Mouse (Mus musculus): ENCODE data around the gene Pik3r6. TPM values are rescaled to one million over a fixed set of nuclear protein-coding genes. Genes with fewer than 3 reads are reported as not detected.

Gene Pik3r6
- total and polyA plus RNA-seq, 3 experiments, result 0.42 to 1.5 TPM; not detected in 1

DNA sequence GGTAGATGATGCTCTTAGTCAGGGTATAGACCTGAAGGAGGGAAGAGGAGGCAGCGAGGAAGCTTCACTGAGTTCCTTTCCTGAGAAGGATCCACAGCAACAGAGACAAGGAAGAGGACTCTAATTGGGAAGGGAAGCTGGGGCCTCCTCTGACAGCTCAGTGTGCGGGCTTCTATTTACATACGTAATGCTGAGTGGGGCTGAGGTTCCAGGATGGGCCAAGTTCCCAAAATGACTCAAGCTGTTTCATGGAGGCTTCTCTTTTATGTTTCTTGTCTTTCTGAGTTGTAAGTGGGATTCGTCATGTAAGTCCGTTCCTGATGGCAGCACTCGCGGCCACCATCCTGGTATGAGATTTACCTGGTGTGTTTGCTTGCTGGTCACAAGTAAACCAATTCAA, 27.1 kb upstream of the Pik3r6 start:
- Histone ChIP-seq H3K36me3 (ENCODE audit: control insufficient read depth in 1 of 2, insufficient read depth in 2 of 2, low read length in 2 of 2) (no peaks in the 10 kb centered on the region), H3K9me3 (replicated peaks; ENCODE audit: insufficient read depth, low read length) (no peaks in the 10 kb centered on the region), H3K9ac (ENCODE audit: control insufficient read depth, low read depth, low read length, poor library complexity, severe bottlenecking) (no peak overlapping the region), H3K4me1 (ENCODE audit: control insufficient read depth in 1 of 2, insufficient read depth in 2 of 2, low read length in 2 of 2) (no peaks in the 10 kb centered on the region), H3K27ac (ENCODE audit: control insufficient read depth, low read depth, low read length) (no peak overlapping the region), H3K4me3 (ENCODE audit: control insufficient read depth in 1 of 2, insufficient read depth in 1 of 2, low read depth in 2 of 2, low read length in 2 of 2) (no peak overlapping the region), H3K27me3 (ENCODE audit: control insufficient read depth in 1 of 2, insufficient read depth in 2 of 2, low read length in 2 of 2) (no peaks in the 10 kb centered on the region), H3K79me2 (ENCODE audit: control insufficient read depth, insufficient read depth, low read length, poor library complexity) (no peaks in the 10 kb centered on the region)
- TF ChIP-seq GATA1 (IDR thresholded peaks at IDR 0.05; ENCODE audit: low read depth, low read length), result no peak
- no peak for DNase-seq (ENCODE audit: low read depth, low spot score)

DNA sequence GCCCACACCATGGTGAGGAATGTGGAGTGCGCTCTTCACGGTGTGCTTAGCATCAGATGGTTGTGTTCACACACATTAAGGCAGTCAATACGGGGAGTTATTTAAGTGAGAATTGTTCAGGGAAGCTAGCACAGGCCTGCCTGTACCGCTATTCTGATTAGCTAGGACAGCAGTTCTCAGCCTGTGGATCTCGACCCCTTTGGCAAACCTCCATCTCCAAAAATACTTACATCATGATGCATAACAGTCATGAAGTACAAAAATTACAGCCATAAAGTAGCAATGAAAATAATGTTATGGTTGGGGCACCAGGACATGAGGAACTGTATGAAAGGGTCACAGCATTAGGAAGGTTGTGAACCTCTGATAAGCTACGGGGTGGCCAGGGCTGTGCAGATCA, 25.2 kb upstream of the Pik3r6 start:
- no peaks in the 10 kb centered on the region for H3K27me3 ChIP-seq (ENCODE audit: control insufficient read depth in 1 of 2, insufficient read depth in 2 of 2, low read length in 2 of 2)
- DNase-seq (ENCODE audit: low read depth, low spot score), result no peak
- no peaks in the 10 kb centered on the region for H3K9me3 ChIP-seq (replicated peaks; ENCODE audit: insufficient read depth, low read length)
- no peak overlapping the region for H3K4me3 ChIP-seq (ENCODE audit: control insufficient read depth in 1 of 2, insufficient read depth in 1 of 2, low read depth in 2 of 2, low read length in 2 of 2)
- H3K4me1 ChIP-seq (ENCODE audit: control insufficient read depth in 1 of 2, insufficient read depth in 2 of 2, low read length in 2 of 2), result 0 out of 4 replicates have a peak, but pooled peaks cover 0 to 2% of the 10 kb centered on the region in 2 experiments
- TF ChIP-seq KAT2A (conservative IDR thresholded peaks at IDR 0.05; ENCODE audit: low read depth, low read length), result no peak
- no peak for TF ChIP-seq JUND (IDR thresholded peaks at IDR 0.05; ENCODE audit: low read depth, low read length)
- TF ChIP-seq TBP (IDR thresholded peaks at IDR 0.05; ENCODE audit: low read depth, low read length), result no peak
- no peak for TF ChIP-seq MXI1 (IDR thresholded peaks at IDR 0.05; ENCODE audit: low read depth, low read length)
- no peak for TF ChIP-seq ZNF384 (IDR thresholded peaks at IDR 0.05; ENCODE audit: low read depth, low read length)
- no peak for TF ChIP-seq CHD2 (IDR thresholded peaks at IDR 0.05; ENCODE audit: low read length)
- TF ChIP-seq POLR2A (IDR thresholded peaks at IDR 0.05; ENCODE audit: control insufficient read depth in 1 of 2, insufficient read depth in 1 of 2, low read depth in 1 of 2, low read length in 2 of 2, poor library complexity in 1 of 2), result no peak
- no peak for TF ChIP-seq GATA1 (IDR thresholded peaks at IDR 0.05; ENCODE audit: low read depth, low read length)
- TF ChIP-seq GABPA (IDR thresholded peaks at IDR 0.05; ENCODE audit: low read depth, low read length), result no peak
- H3K9ac ChIP-seq (ENCODE audit: control insufficient read depth, low read depth, low read length, poor library complexity, severe bottlenecking), result no peak overlapping the region
- H3K79me2 ChIP-seq (ENCODE audit: control insufficient read depth, insufficient read depth, low read length, poor library complexity), result no peaks in the 10 kb centered on the region
- no peak overlapping the region for H3K27ac ChIP-seq (ENCODE audit: control insufficient read depth, low read depth, low read length)
- H3K36me3 ChIP-seq (ENCODE audit: control insufficient read depth in 1 of 2, insufficient read depth in 2 of 2, low read length in 2 of 2), result no peaks in the 10 kb centered on the region

DNA sequence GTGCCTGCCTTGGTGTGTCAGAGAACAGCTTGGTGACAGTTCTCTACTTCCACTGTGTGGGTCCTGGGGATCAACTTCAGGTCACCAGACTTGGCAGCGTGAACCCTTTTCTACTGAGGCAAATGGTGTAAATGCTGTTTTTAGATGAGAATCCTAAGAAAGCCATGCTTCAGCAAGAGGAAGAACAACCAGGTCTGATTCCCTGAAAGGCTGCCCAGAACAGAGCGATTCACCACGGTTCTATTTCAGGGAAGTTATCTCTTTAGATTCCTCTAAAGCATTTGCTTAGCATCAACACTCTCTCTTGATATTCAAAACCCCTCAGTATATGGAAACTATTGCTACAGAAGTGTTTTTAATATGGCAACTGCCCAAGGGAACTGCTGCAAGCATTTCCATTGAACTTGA, 24.2 kb upstream of the Pik3r6 start:
- Histone ChIP-seq H3K27me3 (ENCODE audit: control insufficient read depth in 1 of 2, insufficient read depth in 2 of 2, low read length in 2 of 2) (no peaks in the 10 kb centered on the region), H3K4me3 (ENCODE audit: control insufficient read depth in 1 of 2, insufficient read depth in 1 of 2, low read depth in 2 of 2, low read length in 2 of 2) (no peak overlapping the region), H3K36me3 (ENCODE audit: control insufficient read depth in 1 of 2, insufficient read depth in 2 of 2, low read length in 2 of 2) (no peaks in the 10 kb centered on the region), H3K27ac (ENCODE audit: control insufficient read depth, low read depth, low read length) (no peak overlapping the region), H3K4me1 (ENCODE audit: control insufficient read depth in 1 of 2, insufficient read depth in 2 of 2, low read length in 2 of 2) (peaks cover 3 to 6% of the 10 kb centered on the region in 2 experiments; a peak in 3 of 4 replicates), H3K79me2 (ENCODE audit: control insufficient read depth, insufficient read depth, low read length, poor library complexity) (no peaks in the 10 kb centered on the region), H3K9me3 (replicated peaks; ENCODE audit: insufficient read depth, low read length) (no peaks in the 10 kb centered on the region), H3K9ac (ENCODE audit: control insufficient read depth, low read depth, low read length, poor library complexity, severe bottlenecking) (no peak overlapping the region)
- no peak for DNase-seq (ENCODE audit: low read depth, low spot score)
- TF ChIP-seq BHLHE40 (IDR thresholded peaks at IDR 0.05; ENCODE audit: borderline replicate concordance, low read depth, low read length) (no peak), JUND (IDR thresholded peaks at IDR 0.05; ENCODE audit: low read depth, low read length) (no peak), ZNF384 (IDR thresholded peaks at IDR 0.05; ENCODE audit: low read depth, low read length) (no peak), ELF1 (IDR thresholded peaks at IDR 0.05; ENCODE audit: low read depth, low read length) (no peak), GATA1 (IDR thresholded peaks at IDR 0.05; ENCODE audit: low read depth, low read length) (no peak)
